Mouse (Mus musculus) c-Kit-positive CD71-positive TER-119-negative erythroid progenitor cells, embryonic 14.5 days (primary cell): ENCODE measurements around the gene Cdyl.

Source experiments
- DNase-seq: peaks from one replicate; pipeline ENCODE4 v3.0.0-alpha.2; 2013; ENCODE audit warnings: low read depth

The Cdyl gene

GRCm38 (mm10) chr13:35760372-35760771 lies 100.7 kb downstream of the Cdyl start:
- DNase-seq = no peak

DNA sequence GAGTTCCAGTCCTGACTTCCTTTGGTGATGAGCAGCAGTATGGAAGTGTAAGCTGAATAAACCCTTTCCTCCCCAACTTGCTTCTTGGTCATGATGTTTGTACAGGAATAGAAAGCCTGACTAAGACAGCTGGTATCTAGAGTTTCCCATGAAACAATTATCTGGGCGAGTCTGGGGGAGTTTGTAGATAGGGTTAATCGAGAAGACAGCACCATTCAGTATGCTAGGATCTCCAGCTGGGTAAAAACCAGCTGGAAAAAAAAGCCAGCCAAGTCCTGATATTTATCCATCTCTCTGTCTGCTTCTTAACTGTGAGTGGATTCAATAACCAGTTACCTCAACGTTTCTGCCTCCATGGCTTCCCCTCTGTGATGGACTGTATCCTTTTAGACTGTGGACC lies 104.9 kb downstream of the Cdyl start:
- no peak for DNase-seq

DNA sequence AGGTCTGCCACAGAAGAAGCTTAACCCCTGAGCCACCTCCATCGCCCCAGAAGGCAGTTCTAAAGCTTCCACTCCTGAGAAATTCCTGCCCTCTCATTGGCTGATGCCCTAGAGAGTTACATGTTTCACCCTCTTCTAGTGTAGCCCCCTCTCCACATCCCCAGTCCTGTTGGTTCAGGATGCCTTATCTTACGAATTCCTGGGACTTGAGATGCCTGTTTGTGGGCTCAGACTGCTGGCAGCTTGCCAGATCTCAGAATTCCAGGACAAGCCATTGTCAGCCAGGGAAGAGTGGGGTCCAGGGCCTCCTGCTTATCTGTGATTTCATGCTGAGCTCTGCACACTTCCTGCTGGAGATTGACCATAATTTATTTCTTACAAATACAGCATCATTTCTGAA lies 106.2 kb downstream of the Cdyl start:
- DNase-seq = no peak

GRCm38 (mm10) chr13:35769673-35770072 lies 110.0 kb downstream of the Cdyl start:
- no peak for DNase-seq

- no peak for DNase-seq
Observed at GRCm38 (mm10) chr13:35770421-35770820, 110.8 kb downstream of the Cdyl start.

DNA sequence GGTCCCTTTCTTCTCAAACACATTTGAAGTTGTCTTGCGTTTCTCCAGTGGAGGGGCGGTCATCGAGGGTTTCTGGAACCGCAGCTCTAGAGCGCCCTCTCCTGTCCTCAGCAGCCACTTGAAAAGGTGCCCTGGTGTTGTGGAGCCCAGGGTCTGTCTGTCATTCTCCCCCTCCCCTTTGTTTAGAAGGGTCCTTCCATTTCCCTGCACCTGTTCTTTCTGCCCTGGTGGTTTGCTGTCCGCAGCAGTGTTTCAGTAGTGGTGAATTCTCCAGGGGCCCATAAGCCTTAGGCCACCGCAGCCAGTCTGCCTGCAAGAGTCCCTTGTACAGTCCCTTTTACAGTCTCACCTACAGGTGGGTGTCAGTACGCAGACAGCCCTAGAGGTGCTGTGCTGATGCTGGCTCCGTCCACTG lies 112.3 kb downstream of the Cdyl start:
- DNase-seq = no peak

DNA sequence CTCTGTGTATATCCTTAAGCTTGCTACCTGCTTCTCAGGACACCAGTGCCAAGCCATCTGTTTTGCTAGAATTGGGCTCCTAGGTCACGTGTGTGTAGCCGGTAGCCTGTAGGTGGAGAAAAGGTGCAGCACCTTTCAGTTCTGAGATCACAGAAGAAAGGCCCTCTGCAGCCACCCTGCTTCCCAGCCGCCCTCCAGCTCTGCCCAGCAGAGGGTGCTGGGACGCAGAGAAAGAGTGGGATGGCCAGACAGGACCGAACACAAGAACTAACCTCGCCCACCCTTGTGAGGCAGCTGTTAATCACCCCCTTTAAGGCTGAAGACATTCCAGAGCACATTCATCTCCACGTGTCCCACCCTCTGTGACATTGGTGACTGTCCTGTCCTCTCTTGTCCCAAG lies 114.1 kb downstream of the Cdyl start:
- DNase-seq = no peak

GRCm38 (mm10) chr13:35776123-35776522 lies 116.5 kb downstream of the Cdyl start:
- DNase-seq = no peak

- DNase-seq = no peak
Observed at GRCm38 (mm10) chr13:35780714-35781113, 121.1 kb downstream of the Cdyl start.

- no peak for DNase-seq
Observed at GRCm38 (mm10) chr13:35781755-35782154, 122.1 kb downstream of the Cdyl start.

DNA sequence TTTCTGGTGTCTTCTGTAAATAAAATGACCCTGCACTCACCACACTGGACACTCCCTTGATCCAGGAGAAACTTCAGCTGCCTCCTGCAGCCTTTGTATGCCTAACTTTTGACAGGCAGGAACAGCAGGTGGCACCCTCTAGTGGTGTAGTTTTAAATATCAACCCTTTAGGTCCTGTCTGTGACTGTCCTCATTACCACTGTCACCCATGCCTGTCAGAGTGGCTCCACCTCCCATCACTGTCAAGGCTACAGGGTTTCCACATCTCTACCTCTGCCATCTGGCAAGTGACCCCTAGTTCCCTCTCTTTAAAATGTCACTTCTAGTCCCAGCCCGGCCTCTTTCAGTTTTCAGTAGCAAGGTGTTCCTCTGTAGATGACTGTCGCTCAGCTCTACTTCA lies 123.3 kb downstream of the Cdyl start:
- DNase-seq = peak; percentile 70

DNA sequence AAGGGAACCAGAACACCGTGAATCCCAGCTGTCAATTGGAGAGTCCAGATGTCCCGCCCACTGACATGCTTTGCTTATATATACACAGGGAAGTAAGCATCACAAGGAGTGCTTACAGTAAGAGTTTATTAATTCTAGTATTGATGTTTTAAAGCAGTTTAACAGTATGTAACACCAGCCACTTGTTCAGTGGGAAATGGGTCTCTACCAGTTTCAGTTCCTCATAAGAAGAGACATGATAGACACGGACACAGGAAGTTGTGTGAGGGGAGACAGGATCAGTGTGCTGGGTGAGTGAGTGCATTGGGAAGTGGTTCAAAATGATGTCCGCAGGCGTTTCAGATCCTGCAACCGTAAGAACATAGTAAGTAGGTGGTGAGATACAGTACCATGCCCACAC lies 123.9 kb downstream of the Cdyl start:
- no peak for DNase-seq

- DNase-seq = no peak
Observed at GRCm38 (mm10) chr13:35784281-35784680, 124.6 kb downstream of the Cdyl start.

GRCm38 (mm10) chr13:35785330-35785939 lies 125.8 kb downstream of the Cdyl start:
- DNase-seq = no peak

DNA sequence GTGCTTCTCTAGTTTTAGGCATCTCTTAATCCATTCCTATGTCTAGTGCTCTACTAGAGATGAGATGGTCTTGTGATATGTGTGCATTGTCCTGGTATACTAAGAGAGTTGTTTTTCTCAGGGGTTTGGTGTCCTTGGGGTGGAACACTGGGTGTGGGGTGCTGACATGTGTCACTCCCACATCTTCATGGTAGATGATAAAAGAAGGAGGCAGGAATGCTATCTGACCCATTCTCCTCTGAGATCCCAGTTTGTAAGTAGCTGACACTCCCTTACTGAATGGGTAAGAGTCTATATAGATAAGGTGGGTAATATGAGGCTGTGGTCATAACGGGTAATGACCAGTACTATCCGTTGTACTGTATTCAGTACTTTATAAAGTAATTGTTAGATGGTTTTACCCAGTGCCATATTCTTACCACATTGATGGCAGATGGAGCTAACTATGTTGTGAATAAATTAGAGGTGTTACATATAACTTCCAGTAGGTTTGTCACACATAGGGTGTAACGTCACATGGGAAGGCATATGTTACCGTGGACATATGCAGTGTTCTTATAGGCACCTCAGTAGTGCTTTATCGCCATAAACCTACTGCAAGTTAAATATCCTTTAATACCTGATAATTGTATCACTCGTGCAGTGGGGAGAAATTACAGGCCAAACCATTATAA lies 127.2 kb downstream of the Cdyl start:
- DNase-seq = no peak

- DNase-seq = no peak
Observed at GRCm38 (mm10) chr13:35789577-35789976, 129.9 kb downstream of the Cdyl start.

- DNase-seq = no peak
Observed at GRCm38 (mm10) chr13:35790431-35790830, 130.8 kb downstream of the Cdyl start.

- DNase-seq = no peak
Observed at GRCm38 (mm10) chr13:35794309-35794708, 134.7 kb downstream of the Cdyl start.

GRCm38 (mm10) chr13:35794774-35795173 lies 135.1 kb downstream of the Cdyl start:
- DNase-seq = no peak

- DNase-seq = no peak
Observed at GRCm38 (mm10) chr13:35795887-35796286, 136.3 kb downstream of the Cdyl start.

GRCm38 (mm10) chr13:35796352-35796751 lies 136.7 kb downstream of the Cdyl start:
- DNase-seq = no peak

GRCm38 (mm10) chr13:35797811-35798522 lies 138.3 kb downstream of the Cdyl start:
- no peak for DNase-seq

DNA sequence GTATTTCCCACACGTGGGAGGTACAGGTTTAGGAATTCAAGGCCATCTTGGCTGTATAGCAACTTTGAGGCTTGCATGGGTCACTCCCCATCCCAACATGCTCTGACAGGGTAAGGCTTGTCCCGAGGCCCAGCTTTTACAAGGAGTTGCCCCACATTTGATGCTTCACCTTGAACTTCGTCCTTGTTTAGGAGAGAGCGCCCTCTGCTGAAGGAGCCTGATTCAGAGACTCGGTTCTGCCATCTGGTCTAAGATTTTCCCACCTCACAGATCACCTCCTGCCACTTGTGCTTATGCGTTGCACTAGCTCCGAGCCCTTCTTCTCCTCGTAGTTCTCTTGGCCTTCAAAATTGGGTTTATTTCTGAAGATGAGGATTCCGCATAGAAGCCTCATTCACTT lies 139.0 kb downstream of the Cdyl start:
- DNase-seq = peak; percentile 60
